Mouse (Mus musculus): ENCODE measurements at regions not wholly inside any gene's neighbourhood (a gene's known extent, or its start where the extent isn't known, plus 50 kb on each side); places are given as distances from the start of the nearest gene placed in this dataset.

GRCm38 (mm10) chr3:139135371-139135770 is 60.4 kb upstream of the Rap1gds1 start:
- no peak for DNase-seq

- no peak for DNase-seq
Observed at GRCm38 (mm10) chr3:139136044-139136443, 61.0 kb upstream of the Rap1gds1 start.

- peak; percentile 7 for DNase-seq
Observed at GRCm38 (mm10) chr3:139152654-139153053, 52.8 kb upstream of the Stpg2 start.

GRCm38 (mm10) chr3:139154294-139154693 is 51.2 kb upstream of the Stpg2 start:
- no peak for DNase-seq
